Comparison of ENCODE assay signal across 19 mouse cellular contexts in genomic region chr3:63504433-63504832, GRCm38 (mm10). TPM values are rescaled to one million over a fixed set of nuclear protein-coding genes. Genes with fewer than 3 reads are reported as not detected.
"Had no signal": no experiment of that assay in that cellular context is flagged by ENCODE, and none has a peak within 500 bp of the region (broad histone marks: within the 10 kb centered on the region; RNA-seq: fewer than 3 reads in every experiment).

No protein-coding gene starts in this region.

- DNase-seq: kidney, adult 18-20 months; kidney, adult 9 months; kidney, postnatal 14 days; kidney, postnatal 4 days; liver; lung, adult 2 months; lung, postnatal 14 days; lung, postnatal 4 days; midbrain, embryonic 14.5 days; thymus, postnatal 25 days had no signal

- ATAC-seq: inflammation-experienced regulatory T-cells, adult 6 months; intestine, embryonic 16.5 days; liver, embryonic 12.5 days had no signal

RNA-seq across cellular contexts. Expression of gene Gm34302, which starts 20.8 kb away (rescaled TPM):
- total RNA-seq: layer of hippocampus, adult 18-20 months; layer of hippocampus, postnatal 14 days; left cerebral cortex, adult 18-20 months; megakaryocyte progenitor cell, adult 5-6 weeks; megakaryocyte-erythroid progenitor cell, adult 5-6 weeks; midbrain, postnatal 0 days had no signal
